Mouse (Mus musculus) forebrain, embryonic 16.5 days (tissue): ENCODE data around the gene Pard6b. TPM values are rescaled to one million over a fixed set of nuclear protein-coding genes. Genes with fewer than 3 reads are reported as not detected.
"Not testable (repeated sequence)": the region's sequence is repeated elsewhere in the genome, so short reads cannot be mapped to it uniquely, and the experiment has no call there.

Experiments
- ATAC-seq: fragments of 200-750 bp; cut with Nextera tagmentation; 2 replicates; pipeline ENCODE4 v1.8.0; 2017; ENCODE audit warnings: mild to moderate bottlenecking, moderate library complexity
- H3K27ac ChIP-seq: fragments of 300-500 bp; sonication (generic); 2 replicates; pipeline ENCODE4 v1.5.1; 2014; ENCODE audit warnings: low read length, control low read depth
- H3K27me3 ChIP-seq: fragments of 300-500 bp; sonication (generic); replicated peaks from 2 replicates; pipeline ENCODE4 v1.6.1; 2014; ENCODE audit warnings: low read length; ENCODE audit not compliant: control insufficient read depth, insufficient read depth
- H3K36me3 ChIP-seq: fragments of 300-500 bp; sonication (generic); 2 replicates; pipeline ENCODE4 v1.6.1; 2014; ENCODE audit not compliant: control insufficient read depth, insufficient read depth
- H3K4me1 ChIP-seq: fragments of 300-500 bp; sonication (generic); replicated peaks from 2 replicates; pipeline ENCODE4 v1.6.1; 2014; ENCODE audit warnings: low read length; ENCODE audit not compliant: control insufficient read depth, insufficient read depth
- H3K4me2 ChIP-seq: fragments of 300-500 bp; sonication (generic); 2 replicates; pipeline ENCODE4 v1.6.1; 2014; ENCODE audit warnings: mild to moderate bottlenecking, low read length, control low read depth
- H3K4me3 ChIP-seq: fragments of 300-500 bp; sonication (generic); replicated peaks from 2 replicates; pipeline ENCODE4 v1.5.1; 2014; ENCODE audit warnings: mild to moderate bottlenecking, low read length, control low read depth
- H3K9ac ChIP-seq: fragments of 300-500 bp; sonication (generic); replicated peaks from 2 replicates; pipeline ENCODE4 v1.6.1; 2014; ENCODE audit warnings: low read depth, low read length, control low read depth
- H3K9me3 ChIP-seq: fragments of 300-500 bp; sonication (generic); 2 replicates; pipeline ENCODE4 v1.6.1; 2016; ENCODE audit warnings: low read length; ENCODE audit not compliant: control insufficient read depth
- WGBS: fragments of 180-500 bp; shearing (Covaris S2); extraction: QIAGEN DNeasy Blood & Tissue Kit; methylation state at CpG from one replicate; pipeline ENCODE4 v1.1.7; 2014; 5-methylcytosine and 5-hydroxymethylcytosine counted together
- polyA plus RNA-seq: library from polyadenylated mRNA; unstranded; fragments of >200 nt; fragmentation: Nextera tagmentation; extraction: Ambion mirVana; gene quantifications from 2 replicates; pipeline ENCODE4 v1.2.1, GENCODE M21; 2015

Pard6b gene
- polyA plus RNA-seq, 1 experiment from 2014 or later, result 6.2 TPM

GRCm38 (mm10) chr2:168104375-168105144, 23.8 kb downstream of the Pard6b start:
- 80% methylated on average over 22 of the region's 22 CpGs for WGBS
- Histone ChIP-seq H3K9ac (no peak overlapping the region), H3K27me3 (no peaks in the 10 kb centered on the region), H3K36me3 (no peaks in the 10 kb centered on the region), H3K4me1 (peaks cover 24% of the 10 kb centered on the region), H3K4me2 (no peak overlapping the region), H3K27ac (no peak overlapping the region), H3K4me3 (no peak overlapping the region), H3K9me3 (no peaks in the 10 kb centered on the region)
- no peak for ATAC-seq

- Histone ChIP-seq H3K36me3 (no peaks in the 10 kb centered on the region), H3K27me3 (no peaks in the 10 kb centered on the region), H3K4me3 (no peak overlapping the region), H3K4me2 (no peak overlapping the region), H3K27ac (no peak overlapping the region), H3K9ac (no peak overlapping the region), H3K9me3 (no peaks in the 10 kb centered on the region), H3K4me1 (peaks cover 24% of the 10 kb centered on the region)
- ATAC-seq, result no peak
- 88% methylated on average over 8 of the region's 8 CpGs for WGBS
Measured at GRCm38 (mm10) chr2:168105271-168105670, 24.5 kb downstream of the Pard6b start.

GRCm38 (mm10) chr2:168106701-168107178, 25.9 kb downstream of the Pard6b start:
- no peaks in the 10 kb centered on the region for H3K9me3 ChIP-seq
- H3K4me3 ChIP-seq, result peak overlapping the region; percentile 15; the same call in 1 of the 2 replicates
- H3K27me3 ChIP-seq, result no peaks in the 10 kb centered on the region
- H3K9ac ChIP-seq, result 0 out of 2 replicates have a peak overlapping the region, but pooled peaks have one; percentile 32
- peak overlapping the region; percentile 87 for H3K27ac ChIP-seq
- H3K36me3 ChIP-seq, result no peaks in the 10 kb centered on the region
- ATAC-seq, result peak; percentile 90
- H3K4me1 ChIP-seq, result peaks cover 24% of the 10 kb centered on the region
- WGBS, result 26% methylated on average over 20 of the region's 20 CpGs
- H3K4me2 ChIP-seq, result peak overlapping the region; percentile 50

GRCm38 (mm10) chr2:168107356-168107755, 26.6 kb downstream of the Pard6b start:
- Histone ChIP-seq H3K27me3 (no peaks in the 10 kb centered on the region), H3K27ac (peak overlapping the region; percentile 87), H3K4me3 (no peak overlapping the region), H3K9me3 (no peaks in the 10 kb centered on the region), H3K36me3 (no peaks in the 10 kb centered on the region), H3K4me1 (peaks cover 27% of the 10 kb centered on the region), H3K4me2 (peak overlapping the region; percentile 50), H3K9ac (no peak overlapping the region)
- 49% methylated on average over 15 of the region's 15 CpGs for WGBS
- peak; percentile 19 for ATAC-seq

- H3K27ac ChIP-seq, H3K4me3 ChIP-seq, H3K9ac ChIP-seq, H3K36me3 ChIP-seq, H3K4me2 ChIP-seq, H3K27me3 ChIP-seq, ATAC-seq, H3K9me3 ChIP-seq: not testable (repeated sequence)
- H3K4me1 ChIP-seq, result peaks cover 27% of the 10 kb centered on the region
- 91% methylated on average over 6 of the region's 6 CpGs for WGBS
Measured at GRCm38 (mm10) chr2:168107901-168108300, 27.1 kb downstream of the Pard6b start.

GRCm38 (mm10) chr2:168111902-168112301, 31.1 kb downstream of the Pard6b start:
- no peaks in the 10 kb centered on the region for H3K9me3 ChIP-seq
- H3K27me3 ChIP-seq, result no peaks in the 10 kb centered on the region
- H3K4me1 ChIP-seq, result peaks cover 17% of the 10 kb centered on the region
- WGBS, result 7% methylated on average over 7 of the region's 7 CpGs
- no peak overlapping the region for H3K4me3 ChIP-seq
- no peak overlapping the region for H3K9ac ChIP-seq
- ATAC-seq, result peak; percentile 59
- H3K36me3 ChIP-seq, result no peaks in the 10 kb centered on the region
- H3K27ac ChIP-seq, result no peak overlapping the region
- H3K4me2 ChIP-seq, result no peak overlapping the region

GRCm38 (mm10) chr2:168113263-168113662, 32.5 kb downstream of the Pard6b start:
- Histone ChIP-seq H3K9me3 (no peaks in the 10 kb centered on the region), H3K36me3 (no peaks in the 10 kb centered on the region), H3K4me3 (no peak overlapping the region), H3K27me3 (no peaks in the 10 kb centered on the region), H3K27ac (no peak overlapping the region), H3K9ac (no peak overlapping the region), H3K4me2 (no peak overlapping the region), H3K4me1 (peaks cover 17% of the 10 kb centered on the region)
- ATAC-seq, result no peak
- WGBS, result 87% methylated on average over 9 of the region's 9 CpGs

GRCm38 (mm10) chr2:168113692-168114091, 32.9 kb downstream of the Pard6b start:
- Histone ChIP-seq H3K4me1 (peaks cover 17% of the 10 kb centered on the region), H3K27ac (no peak overlapping the region), H3K9ac (no peak overlapping the region), H3K9me3 (no peaks in the 10 kb centered on the region), H3K36me3 (no peaks in the 10 kb centered on the region), H3K4me2 (no peak overlapping the region), H3K27me3 (no peaks in the 10 kb centered on the region), H3K4me3 (no peak overlapping the region)
- WGBS, result 84% methylated on average over 5 of the region's 5 CpGs
- no peak for ATAC-seq

- WGBS, result 14% methylated on average over 17 of the region's 17 CpGs
- no peaks in the 10 kb centered on the region for H3K27me3 ChIP-seq
- peak; percentile 59 for ATAC-seq
- H3K9me3 ChIP-seq, result no peaks in the 10 kb centered on the region
- no peak overlapping the region for H3K4me3 ChIP-seq
- H3K4me2 ChIP-seq, result no peak overlapping the region
- H3K27ac ChIP-seq, result no peak overlapping the region
- peaks cover 17% of the 10 kb centered on the region for H3K4me1 ChIP-seq
- H3K36me3 ChIP-seq, result no peaks in the 10 kb centered on the region
- no peak overlapping the region for H3K9ac ChIP-seq
Measured at GRCm38 (mm10) chr2:168114699-168115350, 34.0 kb downstream of the Pard6b start.
